Mouse (Mus musculus) midbrain, embryonic 16.5 days (tissue): ENCODE data around the gene Zfp488. TPM values are rescaled to one million over a fixed set of nuclear protein-coding genes. Genes with fewer than 3 reads are reported as not detected.
A peak's percentile ranks its signal among the peaks of the same experiment; 100 is the strongest.

Experiments used
- ATAC-seq: fragments of 200-750 bp; cut with Nextera tagmentation; 2 replicates; pipeline ENCODE4 v1.8.0; 2017; ENCODE audit warnings: moderate TSS enrichment
- H3K27ac ChIP-seq: fragments of 300-500 bp; sonication (generic); 2 replicates; pipeline ENCODE4 v1.5.1; 2014; ENCODE audit warnings: mild to moderate bottlenecking, low read length, mixed read lengths
- H3K27me3 ChIP-seq: fragments of 300-500 bp; sonication (generic); 2 replicates; pipeline ENCODE4 v1.6.1; 2014; ENCODE audit warnings: low read depth, low read length, mixed read lengths; ENCODE audit not compliant: control insufficient read depth, insufficient read depth
- H3K36me3 ChIP-seq: fragments of 300-500 bp; sonication (generic); 2 replicates; pipeline ENCODE4 v1.6.1; 2014; ENCODE audit warnings: mild to moderate bottlenecking, low read length, moderate library complexity, mixed read lengths; ENCODE audit not compliant: control insufficient read depth, insufficient read depth
- H3K4me1 ChIP-seq: fragments of 300-500 bp; sonication (generic); 2 replicates; pipeline ENCODE4 v1.6.1; 2014; ENCODE audit warnings: mild to moderate bottlenecking, low read length, mixed read lengths; ENCODE audit not compliant: control insufficient read depth, insufficient read depth
- H3K4me2 ChIP-seq: fragments of 300-500 bp; sonication (generic); 2 replicates; pipeline ENCODE4 v1.6.1; 2014; ENCODE audit warnings: mild to moderate bottlenecking, low read length, mixed read lengths
- H3K4me3 ChIP-seq: fragments of 300-500 bp; sonication (generic); 2 replicates; pipeline ENCODE4 v1.5.1; 2014; ENCODE audit warnings: low read depth, mild to moderate bottlenecking, low read length, moderate library complexity, mixed read lengths
- H3K9ac ChIP-seq: fragments of 300-500 bp; sonication (generic); 2 replicates; pipeline ENCODE4 v1.6.1; 2014; ENCODE audit warnings: low read depth, low read length, mixed read lengths
- H3K9me3 ChIP-seq: fragments of 300-500 bp; sonication (generic); replicated peaks from 2 replicates; pipeline ENCODE4 v1.6.1; 2014; ENCODE audit warnings: mild to moderate bottlenecking, low read length, mixed read lengths; ENCODE audit not compliant: control insufficient read depth, poor library complexity, severe bottlenecking
- WGBS: fragments of 180-500 bp; shearing (Covaris S2); extraction: QIAGEN DNeasy Blood & Tissue Kit; methylation state at CpG from one replicate; pipeline ENCODE4 v1.1.7; 2014; 5-methylcytosine and 5-hydroxymethylcytosine counted together
- polyA plus RNA-seq: library from polyadenylated mRNA; unstranded; fragments of >200 nt; fragmentation: Nextera tagmentation; extraction: Ambion mirVana; gene quantifications from 2 replicates; pipeline ENCODE4 v1.2.1, GENCODE M21; 2015

Gene Zfp488
- polyA plus RNA-seq, 1 experiment from 2014 or later: 1.1 TPM

DNA sequence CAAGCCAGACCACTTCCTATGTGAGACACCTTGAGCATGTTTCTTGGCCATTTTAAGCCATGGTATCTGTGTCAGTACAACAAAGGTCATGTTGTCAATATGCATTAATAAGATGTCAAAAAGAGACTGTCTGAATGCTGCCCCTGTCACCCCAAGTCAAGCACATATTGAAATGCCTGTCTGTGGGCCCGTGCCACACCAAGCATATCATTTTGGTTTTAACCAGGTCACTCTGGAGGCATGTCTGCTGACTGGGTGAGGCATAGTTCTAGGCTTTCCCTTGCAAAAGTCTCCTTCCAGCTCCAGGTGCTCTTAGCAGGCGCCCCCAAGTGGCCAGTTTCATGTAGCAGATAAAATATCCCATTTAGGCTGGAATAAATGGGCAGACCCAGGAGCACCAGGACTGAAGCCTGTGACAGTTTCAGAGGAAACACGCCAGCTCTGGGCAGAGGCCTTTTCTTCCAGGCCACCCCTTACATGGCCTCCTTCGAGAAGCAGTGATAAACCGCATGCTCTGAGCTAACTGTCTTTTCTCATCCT, 44.7 kb downstream of the Zfp488 start:
- WGBS: 39% methylated on average over 5 of the region's 5 CpGs
- no peaks in the 10 kb centered on the region for H3K9me3 ChIP-seq
- H3K36me3 ChIP-seq: no peaks in the 10 kb centered on the region
- no peak overlapping the region for H3K4me3 ChIP-seq
- H3K9ac ChIP-seq: no peak overlapping the region
- H3K4me1 ChIP-seq: no peaks in the 10 kb centered on the region
- H3K27ac ChIP-seq: no peak overlapping the region
- ATAC-seq: peak; percentile 36; the same call in 1 of the 2 replicates
- H3K4me2 ChIP-seq: no peak overlapping the region
- H3K27me3 ChIP-seq: peaks cover 4% of the 10 kb centered on the region; the same call in 1 of the 2 replicates

DNA sequence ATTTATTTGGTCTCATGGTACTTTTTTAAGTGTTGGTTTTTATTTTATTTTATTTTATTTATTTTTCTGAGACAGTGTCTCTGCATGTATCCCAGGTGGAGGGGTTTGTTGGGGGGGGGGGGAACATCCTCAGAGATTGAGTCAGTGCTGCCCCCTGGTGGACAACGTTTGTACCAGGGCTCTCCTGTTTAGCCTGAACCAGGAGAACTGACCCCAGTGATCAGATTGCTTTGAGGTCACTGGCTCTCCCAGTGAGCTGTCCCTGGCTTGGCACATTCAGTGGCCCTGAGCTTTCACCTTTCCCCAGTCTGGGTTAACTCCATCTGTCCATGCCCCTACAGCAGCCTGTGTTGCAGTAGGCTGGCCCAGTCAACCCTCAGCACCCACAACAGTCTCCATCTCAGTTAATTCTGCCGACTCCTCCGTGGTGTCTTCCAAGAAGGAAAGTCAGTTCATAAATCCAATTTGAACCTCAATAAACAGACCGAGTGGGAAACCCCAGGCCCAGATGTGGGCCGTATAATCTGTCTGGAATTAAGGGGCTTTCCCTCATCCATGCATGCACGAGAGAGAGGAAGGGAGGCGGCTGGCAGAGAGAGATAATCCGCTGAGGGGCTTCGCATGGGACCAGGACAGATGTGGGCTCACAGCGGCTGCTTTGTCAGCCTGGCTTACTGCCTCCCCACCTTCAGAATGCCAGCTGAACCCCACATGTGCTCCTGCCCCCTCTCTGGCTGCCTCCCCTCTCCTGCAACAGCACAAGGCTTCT, 45.4 kb downstream of the Zfp488 start:
- Histone ChIP-seq H3K4me2 (no peak overlapping the region), H3K4me1 (no peaks in the 10 kb centered on the region), H3K9me3 (no peaks in the 10 kb centered on the region), H3K27me3 (peaks cover 4% of the 10 kb centered on the region; the same call in 1 of the 2 replicates), H3K27ac (no peak overlapping the region), H3K4me3 (no peak overlapping the region), H3K36me3 (no peaks in the 10 kb centered on the region), H3K9ac (no peak overlapping the region)
- ATAC-seq: peak; percentile 42; the same call in 1 of the 2 replicates
- 55% methylated on average over 10 of the region's 10 CpGs for WGBS

DNA sequence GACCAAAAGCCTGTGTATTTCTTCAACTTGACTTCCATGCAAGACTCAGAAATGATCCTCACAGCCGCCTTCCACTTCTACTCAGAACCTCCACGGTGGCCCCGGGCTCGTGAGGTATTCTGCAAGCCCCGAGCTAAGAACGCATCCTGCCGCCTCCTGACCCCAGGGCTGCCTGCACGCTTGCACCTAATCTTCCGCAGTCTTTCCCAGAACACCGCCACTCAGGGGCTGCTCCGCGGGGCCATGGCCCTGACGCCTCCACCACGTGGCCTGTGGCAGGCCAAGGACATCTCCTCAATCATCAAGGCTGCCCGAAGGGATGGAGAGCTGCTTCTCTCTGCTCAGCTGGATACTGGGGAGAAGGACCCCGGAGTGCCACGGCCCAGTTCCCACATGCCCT, 46.7 kb downstream of the Zfp488 start:
- no peak for ATAC-seq
- Histone ChIP-seq H3K27ac (no peak overlapping the region), H3K27me3 (peaks cover 4% of the 10 kb centered on the region; the same call in 1 of the 2 replicates), H3K4me3 (no peak overlapping the region), H3K36me3 (no peaks in the 10 kb centered on the region), H3K9me3 (no peaks in the 10 kb centered on the region), H3K4me1 (no peaks in the 10 kb centered on the region), H3K4me2 (no peak overlapping the region), H3K9ac (no peak overlapping the region)
- 70% methylated on average over 17 of the region's 17 CpGs for WGBS

DNA sequence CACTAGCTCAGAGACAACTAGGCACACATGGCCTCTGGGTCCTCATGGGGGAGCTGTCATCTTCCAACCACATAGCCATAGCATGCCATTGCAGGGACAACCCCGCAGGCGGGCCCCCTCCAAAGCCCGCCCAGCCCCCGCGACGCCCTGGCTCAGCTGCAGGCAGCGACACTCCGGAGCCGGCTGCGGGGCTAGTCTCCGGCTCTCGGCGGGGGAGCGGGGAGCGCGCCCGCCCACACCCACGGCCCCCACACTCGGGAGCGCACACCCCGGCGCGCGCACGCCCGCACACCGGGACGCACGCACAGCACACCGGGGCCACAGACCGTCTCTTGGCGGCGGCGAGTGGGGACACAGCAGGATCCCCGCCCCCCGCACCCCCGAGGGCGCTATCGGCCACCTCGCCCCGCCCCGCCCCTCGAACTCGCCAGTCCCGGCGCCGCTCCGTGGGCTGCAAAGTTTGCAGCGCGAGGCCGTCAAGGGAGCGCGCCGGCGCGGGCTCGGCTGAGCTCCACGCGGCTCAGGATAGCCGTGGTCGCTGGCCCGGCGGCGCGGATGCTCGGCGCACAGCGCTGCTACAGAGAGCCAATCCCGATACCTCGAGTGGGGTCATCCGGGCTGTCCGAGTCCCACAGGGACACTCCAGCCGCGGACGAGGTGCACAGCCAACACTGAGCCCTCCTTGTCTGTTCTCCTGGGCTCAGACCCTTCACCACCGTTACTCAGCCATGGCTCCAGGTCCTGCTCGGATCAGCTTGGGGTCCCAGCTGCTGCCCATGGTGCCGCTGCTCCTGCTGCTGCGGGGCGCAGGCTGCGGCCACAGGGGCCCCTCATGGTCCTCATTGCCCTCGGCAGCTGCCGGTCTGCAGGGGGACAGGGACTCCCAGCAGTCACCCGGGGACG, 55.1 kb downstream of the Zfp488 start, which contains the start of gene Gdf10:
Gene Gdf10 (plus strand): TSS at position 420 of the 903 bp plus-strand sequence.
- Histone ChIP-seq H3K36me3 (no peaks in the 10 kb centered on the region), H3K9me3 (no peaks in the 10 kb centered on the region), H3K4me1 (peaks cover 22% of the 10 kb centered on the region), H3K4me2 (peak within 1 kb of the TSS; percentile 98), H3K27me3 (peaks cover 28% of the 10 kb centered on the region), H3K9ac (peak within 1 kb of the TSS; percentile 68), H3K27ac (no peak within 1 kb of the TSS), H3K4me3 (peak within 1 kb of the TSS; percentile 66)
- ATAC-seq: peak; percentile 84
- WGBS: under 1% methylated on average over 62 of the region's 85 CpGs

DNA sequence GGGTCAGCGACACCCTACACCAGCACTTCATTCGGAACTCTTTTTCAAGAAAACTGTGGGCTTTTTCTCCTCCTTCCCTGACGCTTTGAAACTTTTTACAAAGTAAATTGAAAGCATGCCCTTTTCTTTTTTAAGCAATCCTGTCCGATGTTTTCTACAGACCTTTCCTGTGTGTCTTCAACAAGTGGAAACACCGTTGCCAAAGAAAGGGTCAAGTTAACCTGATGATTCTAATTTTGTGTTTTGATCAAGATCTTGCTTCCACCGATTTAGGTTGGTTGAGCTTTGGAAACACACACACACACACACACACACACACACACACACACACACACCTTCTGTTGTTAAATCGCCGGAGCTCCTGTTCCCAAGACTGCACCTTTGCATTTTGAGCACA, 55.8 kb downstream of the Zfp488 start:
- WGBS: 9% methylated on average over 8 of the region's 8 CpGs
- H3K9ac ChIP-seq: peak overlapping the region; percentile 68
- H3K4me2 ChIP-seq: peak overlapping the region; percentile 98
- H3K9me3 ChIP-seq: no peaks in the 10 kb centered on the region
- peaks cover 30% of the 10 kb centered on the region for H3K27me3 ChIP-seq
- H3K4me1 ChIP-seq: peaks cover 22% of the 10 kb centered on the region
- ATAC-seq: no peak
- no peak overlapping the region for H3K27ac ChIP-seq
- H3K4me3 ChIP-seq: peak overlapping the region; percentile 66
- H3K36me3 ChIP-seq: no peaks in the 10 kb centered on the region

DNA sequence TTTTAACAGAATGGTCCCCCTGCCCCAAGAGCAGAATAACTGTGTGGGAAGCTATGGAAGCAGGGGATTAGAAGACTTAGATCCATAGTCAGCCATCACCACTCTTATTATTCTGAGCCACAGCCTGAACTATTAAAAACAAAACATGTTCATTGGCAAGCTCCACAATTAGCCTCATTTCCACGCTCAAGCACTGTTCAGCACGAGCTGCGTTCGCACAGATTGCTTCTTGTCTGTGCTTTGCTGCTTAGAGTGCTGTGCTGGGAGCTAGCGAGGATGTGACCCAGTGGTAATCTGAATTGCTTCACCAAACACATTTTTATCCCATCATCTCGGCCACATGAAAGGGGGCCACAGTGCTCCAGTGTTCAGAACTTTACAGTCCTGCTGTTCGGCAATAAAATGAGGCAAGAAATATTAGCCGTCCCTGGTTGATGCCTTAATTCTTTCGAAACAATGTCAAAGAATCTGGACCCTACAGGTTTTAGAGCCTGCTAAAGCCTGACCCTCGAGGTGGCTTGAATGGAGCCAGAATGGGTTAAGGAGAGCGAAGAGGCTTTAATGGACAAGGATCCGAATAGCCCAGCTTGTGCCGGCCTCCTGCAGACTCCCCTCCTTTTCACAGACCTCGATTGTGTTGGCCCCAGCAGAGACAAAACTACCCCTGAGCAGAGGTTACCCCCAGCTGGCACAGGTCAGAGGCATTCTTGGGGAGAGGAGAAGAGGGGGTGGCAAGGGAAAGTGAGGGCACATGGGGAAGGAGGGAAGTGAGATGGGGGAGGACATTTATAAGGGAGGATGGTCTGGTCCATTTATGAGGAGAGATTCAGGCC, 57.6 kb downstream of the Zfp488 start:
- H3K36me3 ChIP-seq: no peaks in the 10 kb centered on the region
- H3K27me3 ChIP-seq: peaks cover 30% of the 10 kb centered on the region
- H3K4me2 ChIP-seq: no peak overlapping the region; the same call in 1 of the 2 replicates
- no peak for ATAC-seq
- H3K4me3 ChIP-seq: no peak overlapping the region
- no peaks in the 10 kb centered on the region for H3K9me3 ChIP-seq
- peaks cover 22% of the 10 kb centered on the region for H3K4me1 ChIP-seq
- WGBS: 6% methylated on average over 14 of the region's 14 CpGs
- H3K27ac ChIP-seq: no peak overlapping the region
- no peak overlapping the region for H3K9ac ChIP-seq

Other genes with a start within 250 kb of the Zfp488 start
- gene Gdf10, start 55.2 kb downstream of the Zfp488 start, polyA plus RNA-seq: 3.2 and 4.4 TPM in 2 replicates
- 0.06 TPM in 1 of 2 replicates, not detected in the other for gene Gdf2, start 37.7 kb downstream of the Zfp488 start, polyA plus RNA-seq
- 0.07 and 0.14 TPM in 2 replicates for gene Rbp3, start 24.8 kb downstream of the Zfp488 start, polyA plus RNA-seq
- not detected in 2 replicates for gene Gm30083, start 36.4 kb upstream of the Zfp488 start, polyA plus RNA-seq
- gene Gm5460, start 38.0 kb upstream of the Zfp488 start, polyA plus RNA-seq: not detected in 2 replicates
- not detected in 2 replicates for gene Antxrl, start 73.9 kb upstream of the Zfp488 start, polyA plus RNA-seq
- 0.24 TPM in 1 of 2 replicates, not detected in the other for gene Anxa8, start 107.2 kb upstream of the Zfp488 start, polyA plus RNA-seq
- not detected in 2 replicates for gene A630023A22Rik, start 124.0 kb upstream of the Zfp488 start, polyA plus RNA-seq
- gene Npy4r, start 173.7 kb upstream of the Zfp488 start, polyA plus RNA-seq: 0.19 and 0.23 TPM in 2 replicates
- 8.5 and 8.7 TPM in 2 replicates for gene Gprin2, start 222.9 kb upstream of the Zfp488 start, polyA plus RNA-seq
- 0.63 and 0.68 TPM in 2 replicates for gene Syt15, start 240.8 kb upstream of the Zfp488 start, polyA plus RNA-seq